Mouse (Mus musculus) C2C12 (cell line): ENCODE measurements at regions not wholly inside any gene's neighbourhood (a gene's known extent, or its start where the extent isn't known, plus 50 kb on each side); places are given as distances from the start of the nearest gene placed in this dataset.

Experiments
- CEBPB ChIP-seq: IDR thresholded peaks from one replicate; pipeline ENCODE4 v1.6.1; 2011; ENCODE audit warnings: low read depth, mild to moderate bottlenecking, control low read depth, moderate library complexity
- CTCF ChIP-seq: IDR thresholded peaks from one replicate; pipeline ENCODE4 v1.5.1; 2011; ENCODE audit not compliant: control insufficient read depth, insufficient read depth, insufficient read length
- FOSL1 ChIP-seq: IDR thresholded peaks from one replicate; pipeline ENCODE4 v1.8.0; 2011; ENCODE audit warnings: mild to moderate bottlenecking, low read length; ENCODE audit not compliant: poor library complexity, insufficient read depth, severe bottlenecking
- MAX ChIP-seq: IDR thresholded peaks from one replicate; pipeline ENCODE4 v1.6.1; 2011; ENCODE audit warnings: mild to moderate bottlenecking, control low read depth
- MYOD1 ChIP-seq: IDR thresholded peaks from one replicate; pipeline ENCODE4 v1.6.1; 2011; ENCODE audit warnings: low read depth; ENCODE audit not compliant: control insufficient read depth, insufficient read length
- MYOG ChIP-seq: IDR thresholded peaks from one replicate; pipeline ENCODE4 v1.6.1; 2011; ENCODE audit not compliant: control insufficient read depth, insufficient read length; ENCODE audit errors: extremely low read depth
- USF1 ChIP-seq: IDR thresholded peaks from one replicate; pipeline ENCODE4 v1.6.1; 2011; ENCODE audit warnings: low read depth, mild to moderate bottlenecking, control low read depth, moderate library complexity

GRCm38 (mm10) chr11:111555131-111555530 is 489.2 kb downstream of the Kcnj2 start:
- TF ChIP-seq FOSL1 (no peak), USF1 (no peak), CTCF (no peak), MAX (no peak), MYOD1 (no peak), CEBPB (no peak), MYOG (no peak)
